Mouse (Mus musculus) left cerebral cortex, adult 18-20 months (tissue): ENCODE data around the gene Elk3. TPM values are rescaled to one million over a fixed set of nuclear protein-coding genes. Genes with fewer than 3 reads are reported as not detected.
A peak's percentile ranks its signal among the peaks of the same experiment; 100 is the strongest.

Experiments
- DNase-seq, 2 experiments: peaks; one replicate each; pipeline ENCODE4 v3.0.0; 2021 to 2022; ENCODE audit warnings: low spot score in 2 of 2, mixed read lengths in 1 of 2
- total RNA-seq, 2 experiments: library from RNA; stranded (reverse); gene quantifications; 2 replicates each; pipeline ENCODE4 v1.2.3; 2021

Gene Elk3
- total RNA-seq, 2 experiments from 2014 or later = 8.7 to 9.5 TPM

DNA sequence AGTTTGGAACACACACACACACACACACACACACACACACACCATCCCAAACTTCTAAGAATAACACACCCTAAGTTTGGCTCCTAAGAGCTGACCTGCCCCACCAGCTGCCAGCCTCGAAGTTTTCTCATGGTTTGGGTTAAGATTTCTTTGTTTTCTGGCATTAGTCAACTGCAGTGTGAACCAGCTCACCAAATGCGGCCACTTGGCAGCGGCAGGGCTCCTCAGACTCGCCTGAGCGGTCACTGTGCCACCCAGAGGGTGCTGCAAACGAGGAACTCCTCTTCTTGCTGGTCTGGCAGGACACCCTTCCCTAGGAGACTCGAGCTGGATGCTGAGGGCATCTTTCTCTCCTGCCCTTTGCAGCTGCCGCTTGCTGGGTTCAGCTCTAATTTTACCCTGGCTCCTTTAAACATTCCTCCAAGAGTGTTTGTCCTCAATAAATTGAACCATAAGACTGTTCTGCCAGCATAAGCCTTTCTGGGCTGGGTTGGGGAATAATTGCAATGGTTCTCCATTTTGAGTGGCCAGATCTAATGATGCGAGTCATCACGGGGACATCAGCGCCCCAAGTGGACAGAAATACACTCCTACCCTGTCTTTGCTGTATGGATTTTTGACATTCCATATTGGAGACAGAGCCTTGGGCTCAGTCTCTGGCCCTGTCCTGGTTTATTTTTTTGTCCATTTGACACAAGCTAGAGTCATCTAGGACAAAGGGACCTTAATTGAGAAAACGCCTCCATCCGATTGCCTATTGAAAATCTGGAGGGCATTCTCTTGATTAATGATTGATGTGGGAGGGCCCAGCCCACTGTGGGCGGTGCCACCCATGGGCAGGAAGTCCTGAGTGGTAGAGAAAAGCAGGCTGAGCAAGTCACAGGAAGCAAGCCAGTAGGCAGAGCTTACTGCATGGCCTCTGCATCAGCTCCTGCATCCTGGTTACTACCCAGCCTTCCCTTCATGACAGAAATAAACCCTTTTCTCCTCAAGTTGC lies 37.7 kb downstream of the Elk3 start:
- DNase-seq = no peak

DNA sequence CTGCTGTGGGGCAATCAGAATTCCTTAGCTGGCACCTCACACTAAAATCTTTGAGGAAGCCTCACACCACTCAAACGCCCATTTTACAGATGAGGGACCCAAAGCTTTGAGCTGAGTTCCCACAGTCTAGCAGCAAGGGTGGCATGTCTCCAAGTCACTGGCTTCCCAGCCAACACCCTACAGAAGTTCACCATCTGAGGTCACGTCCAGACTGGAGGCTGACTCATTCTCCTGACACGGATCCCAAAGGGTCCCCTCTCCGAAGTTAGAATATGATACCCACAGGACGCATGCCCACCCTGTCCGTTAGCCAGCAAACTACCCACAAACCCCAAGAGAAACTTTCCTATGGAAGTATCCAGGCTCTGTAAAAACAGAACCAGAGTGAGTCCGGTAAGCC lies 39.1 kb downstream of the Elk3 start:
- DNase-seq = no peak

DNA sequence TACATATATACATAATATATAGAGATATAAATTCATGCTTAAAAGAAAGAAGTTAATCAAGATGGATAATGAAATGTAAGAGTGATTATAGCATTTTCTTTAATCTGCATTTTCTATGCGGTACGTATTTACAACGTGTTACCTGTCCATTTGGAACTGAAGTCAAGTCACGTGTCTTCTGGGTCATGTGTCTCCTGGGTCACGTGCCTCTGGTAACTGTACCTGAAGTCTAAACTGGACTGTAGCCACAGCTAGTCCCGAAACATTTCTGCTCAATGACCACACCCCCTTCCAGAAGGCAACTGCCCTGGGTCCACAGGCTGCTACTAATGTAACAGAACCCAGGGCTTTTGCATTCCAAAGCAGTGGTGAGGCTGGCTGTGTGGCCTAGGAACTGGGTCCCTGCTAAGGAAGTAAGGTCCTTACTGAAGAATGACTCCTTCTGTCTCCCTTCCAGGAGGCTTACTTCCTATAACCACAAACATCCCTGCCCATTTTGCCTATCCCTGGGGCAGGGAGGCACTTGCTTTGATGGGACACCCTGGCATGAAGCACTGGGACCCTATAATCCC lies 40.0 kb downstream of the Elk3 start:
- DNase-seq = no peak

DNA sequence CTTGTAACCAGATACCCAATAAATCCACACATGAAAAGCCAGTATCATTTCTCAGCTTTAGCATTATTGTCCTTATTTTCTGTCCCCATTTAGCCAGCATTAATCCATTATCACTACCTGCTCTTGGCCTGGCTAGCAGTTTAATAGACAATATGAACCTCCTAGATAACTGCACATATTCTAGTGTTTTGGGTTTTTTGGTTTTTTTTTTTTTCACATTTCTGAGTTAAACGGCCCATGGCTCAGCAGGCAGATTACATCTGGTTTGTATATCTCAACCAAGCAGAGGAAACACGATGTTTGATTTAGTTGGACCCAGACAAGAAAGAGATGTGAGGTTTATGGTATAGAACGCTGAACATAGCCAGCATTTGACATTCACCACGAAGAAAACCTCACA lies 41.2 kb downstream of the Elk3 start:
- no peak for DNase-seq

DNA sequence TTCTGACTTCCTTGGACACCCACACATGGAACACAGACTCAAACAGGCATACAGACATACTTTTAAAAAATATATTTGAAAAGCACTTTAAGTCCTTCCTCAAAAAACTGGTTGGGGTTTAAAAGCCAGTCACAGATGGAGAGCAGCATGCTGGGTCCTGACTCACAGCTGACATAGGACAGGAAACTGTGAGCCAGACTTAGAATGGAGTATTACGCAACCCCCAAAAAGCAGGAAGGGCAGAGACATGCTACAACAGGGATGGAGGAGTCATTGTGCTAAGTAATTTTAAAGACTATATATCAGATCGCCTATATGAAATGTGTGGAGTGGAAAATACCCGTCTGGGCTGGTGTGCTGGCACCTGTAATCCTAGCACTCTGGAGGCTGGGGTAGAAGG lies 42.6 kb downstream of the Elk3 start:
- DNase-seq = no peak

DNA sequence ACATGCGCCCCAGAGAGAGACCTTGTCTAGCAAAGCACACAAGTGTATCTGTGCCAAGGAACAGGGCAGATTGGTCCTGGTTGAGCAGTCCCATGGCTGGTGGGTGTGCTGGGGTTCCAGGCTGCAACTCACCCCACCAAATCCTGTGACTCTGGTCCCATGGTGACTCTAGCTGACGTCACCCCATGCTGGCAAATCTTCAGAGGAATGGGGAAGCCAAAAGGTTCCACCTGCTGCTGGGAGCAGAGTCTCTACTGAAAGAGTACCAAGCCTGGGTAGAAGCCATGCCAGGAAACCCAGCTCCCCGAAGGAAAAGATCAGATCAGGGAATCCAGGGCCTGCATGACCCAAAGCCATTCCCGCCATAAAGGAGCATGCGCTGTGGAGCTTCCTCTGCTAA lies 43.4 kb downstream of the Elk3 start:
- DNase-seq = no peak

DNA sequence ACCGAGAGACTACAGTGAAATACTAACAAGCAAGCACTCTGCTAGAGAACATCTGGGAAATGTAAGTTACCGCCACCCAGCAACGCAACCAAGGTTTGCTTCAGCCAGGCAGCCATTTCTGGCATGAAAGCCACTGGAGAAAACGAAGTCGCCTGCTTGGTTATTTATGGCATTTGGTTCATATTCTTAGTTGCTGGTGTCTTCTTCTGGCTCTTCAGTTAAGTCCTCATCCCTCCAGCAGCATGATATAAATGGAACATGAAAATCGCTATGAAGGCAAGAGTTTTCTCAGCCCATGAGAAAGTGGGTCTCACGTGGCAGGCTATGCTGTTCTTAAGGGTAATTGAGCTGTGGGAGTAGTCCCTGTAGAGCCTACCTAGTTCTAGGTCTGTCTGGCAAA lies 44.4 kb downstream of the Elk3 start:
- peak in 1 of 2 experiments; percentile 46 for DNase-seq

DNA sequence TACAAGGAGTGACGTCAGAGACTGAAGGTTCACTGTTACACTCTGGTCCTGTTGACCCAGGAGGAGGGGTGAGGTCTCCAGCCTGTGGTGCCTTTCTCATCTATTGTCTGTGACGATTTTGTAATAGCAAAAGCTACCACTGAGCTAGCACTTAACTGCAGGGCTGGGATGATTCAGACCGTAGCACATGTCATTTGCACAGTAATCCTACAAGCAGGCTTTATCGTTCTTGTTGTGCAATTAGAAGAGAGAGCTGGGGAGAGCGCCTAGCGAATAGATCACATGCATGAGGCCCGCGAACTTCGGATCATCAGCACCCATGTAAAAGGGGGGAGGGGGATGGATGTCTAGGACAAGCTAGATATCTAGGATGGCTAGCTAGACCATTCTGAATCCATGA lies 45.1 kb downstream of the Elk3 start:
- no peak for DNase-seq

DNA sequence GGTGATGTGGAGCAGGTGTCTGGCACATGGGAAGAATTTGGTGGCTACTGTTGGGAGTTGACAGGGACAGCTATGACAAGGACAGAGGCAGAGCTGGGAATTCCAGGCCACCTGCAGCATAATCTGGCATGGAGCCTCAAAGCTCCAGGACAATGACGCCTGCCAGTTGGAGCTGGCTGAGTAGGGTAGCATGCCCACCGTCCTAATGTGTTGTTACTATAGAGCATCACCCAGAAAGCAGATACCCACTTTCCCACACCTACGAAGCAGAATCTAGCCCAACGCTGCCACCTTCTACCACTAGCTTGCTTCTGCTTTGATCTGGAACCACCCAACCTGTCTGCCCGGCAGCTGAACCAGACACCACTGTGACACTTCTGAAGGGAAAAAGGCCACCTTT lies 46.9 kb downstream of the Elk3 start:
- DNase-seq = no peak

DNA sequence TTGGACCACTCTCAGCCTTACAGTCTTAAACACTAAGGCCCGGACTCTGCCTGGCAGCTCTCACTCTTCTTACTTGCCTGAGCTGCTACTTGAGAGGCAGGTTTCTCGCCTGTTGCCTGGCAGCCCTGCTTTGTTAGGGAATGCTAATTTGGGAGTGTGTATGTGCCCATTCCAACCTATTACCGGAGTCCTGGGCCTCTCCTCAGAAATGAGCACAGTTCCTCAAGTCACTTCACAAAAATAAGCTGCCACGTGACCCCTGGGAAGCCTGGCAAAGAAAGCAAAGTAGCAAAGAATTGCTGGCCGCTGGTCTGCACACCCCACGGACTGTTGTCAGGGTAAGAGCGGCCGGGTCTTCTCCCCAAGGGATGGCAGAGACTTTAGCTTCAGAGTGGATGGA lies 47.5 kb downstream of the Elk3 start:
- DNase-seq = peak in 1 of 2 experiments; percentile 48

DNA sequence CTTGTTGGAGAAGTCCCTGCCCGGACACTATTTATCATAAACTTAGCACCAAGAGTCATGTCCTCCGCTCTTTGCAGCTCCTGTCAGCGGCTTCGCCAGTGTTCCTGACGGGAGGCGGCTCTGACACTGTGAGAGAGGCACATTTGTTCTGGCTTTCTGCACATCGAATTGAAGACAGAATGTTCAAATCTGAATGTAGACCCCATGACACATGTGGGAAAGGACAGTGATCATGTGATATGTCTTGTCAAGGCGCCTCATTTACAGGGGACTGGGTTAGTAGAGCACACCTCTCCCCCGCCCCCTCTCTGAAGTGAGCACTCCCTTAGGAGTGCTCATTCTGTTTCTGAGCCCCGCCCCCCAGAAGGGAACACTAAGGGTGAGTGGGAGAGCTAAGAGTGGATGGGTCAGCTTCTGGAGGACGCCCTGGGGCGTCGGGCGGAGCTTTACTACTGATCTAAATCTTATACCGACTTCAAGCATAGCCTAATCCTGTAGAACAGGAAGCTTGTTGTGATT lies 48.9 kb downstream of the Elk3 start:
- no peak for DNase-seq

DNA sequence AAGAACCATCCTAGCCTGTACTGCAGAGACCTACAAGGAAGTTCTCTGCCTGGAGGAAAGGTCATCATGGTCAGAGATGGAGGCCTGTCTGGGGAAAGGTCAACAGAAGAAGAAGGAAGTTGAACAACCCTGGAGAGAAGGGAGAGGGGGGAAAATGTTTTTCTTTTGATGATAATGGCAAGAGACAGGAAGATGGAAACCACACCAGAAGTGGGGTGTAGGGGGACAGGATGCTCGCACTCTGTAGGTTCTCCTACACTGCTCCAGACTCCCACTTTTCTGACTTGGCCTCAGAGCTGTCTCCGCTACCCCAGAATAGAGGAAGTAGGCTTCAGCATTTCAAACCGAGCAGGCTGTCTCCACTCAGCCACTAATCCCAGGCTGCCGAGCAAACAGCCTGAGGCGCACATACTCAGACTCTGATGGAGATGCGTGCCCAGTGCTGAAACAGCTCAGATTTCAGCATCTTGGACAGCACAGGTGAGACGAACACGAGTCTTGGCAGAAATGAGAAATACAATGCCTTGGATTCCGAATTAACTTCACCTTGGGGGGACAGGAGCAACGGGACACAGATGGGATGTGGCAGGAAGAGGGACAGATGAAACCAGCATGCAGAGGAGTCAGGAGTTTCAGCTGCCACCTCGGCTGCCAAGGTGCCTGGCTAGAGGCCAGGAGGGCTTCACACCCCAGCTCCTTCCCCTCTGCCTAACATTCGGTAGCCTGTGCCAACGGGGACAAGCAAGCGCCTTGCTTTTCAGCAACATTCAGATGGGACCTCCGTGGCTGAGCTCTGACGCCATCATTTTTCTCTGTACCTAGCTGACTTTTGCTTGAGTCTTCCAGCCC lies 49.6 kb downstream of the Elk3 start:
- peak in 1 of 2 experiments; percentile 52 for DNase-seq

DNA sequence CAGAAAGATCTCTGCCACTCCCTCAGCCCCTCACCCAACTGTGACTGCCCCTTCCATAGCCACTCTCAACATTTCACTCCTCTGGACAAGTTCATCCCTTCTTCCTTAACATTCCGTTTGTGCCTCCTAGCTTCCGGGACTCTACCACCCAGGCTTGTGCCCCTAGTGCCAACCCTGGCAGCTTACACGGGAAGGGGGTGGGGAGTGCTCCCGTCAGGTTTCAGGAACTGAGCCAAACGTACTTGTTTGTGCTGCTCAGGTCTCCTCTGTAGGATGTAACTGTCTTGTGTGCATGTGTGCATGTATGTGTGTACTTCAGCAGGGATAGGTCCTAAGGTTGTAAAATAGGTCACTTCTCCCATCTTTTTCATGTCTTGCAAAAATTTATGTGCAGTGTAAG lies 51.1 kb downstream of the Elk3 start:
- DNase-seq = no peak

DNA sequence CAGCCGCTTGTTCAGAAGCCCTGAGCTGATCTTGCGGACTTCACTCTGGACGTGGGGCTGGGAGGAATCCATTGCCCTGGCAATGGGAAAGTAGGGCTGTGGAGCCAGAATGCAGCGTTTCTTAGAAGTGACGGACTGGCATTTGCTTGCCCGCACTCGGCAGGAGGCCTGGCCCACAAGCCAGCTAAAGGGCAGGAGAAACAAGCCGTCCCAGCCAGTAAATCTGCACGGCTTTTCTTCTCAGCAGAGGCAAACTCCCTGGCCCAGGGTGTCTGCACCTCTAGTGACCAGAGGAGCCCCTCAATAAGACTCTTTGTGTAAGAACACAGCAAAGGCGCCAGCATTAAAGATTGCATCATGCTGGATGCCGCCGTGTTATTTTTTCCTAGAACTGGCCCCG lies 55.6 kb downstream of the Elk3 start:
- peak in 1 of 2 experiments; percentile 45 for DNase-seq

DNA sequence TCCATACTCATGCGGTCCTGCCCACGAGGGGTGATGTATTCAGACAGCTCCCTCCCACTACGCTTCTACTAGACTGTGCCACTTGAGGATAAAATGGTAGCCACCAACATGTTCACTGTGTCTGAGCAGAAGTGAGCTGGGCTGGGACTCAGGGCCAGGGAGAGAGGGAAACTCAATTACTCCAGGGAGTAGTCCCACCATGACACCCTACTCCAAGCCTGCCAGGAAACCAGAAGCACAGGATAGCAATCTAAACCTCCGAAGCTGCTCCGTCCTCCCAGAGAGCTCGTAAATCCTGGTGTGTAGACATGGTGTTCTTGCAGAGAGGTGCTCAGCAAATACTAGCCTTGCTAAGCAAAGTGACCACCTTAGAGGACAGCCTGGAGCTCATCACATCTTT lies 57.8 kb downstream of the Elk3 start:
- DNase-seq = no peak

DNA sequence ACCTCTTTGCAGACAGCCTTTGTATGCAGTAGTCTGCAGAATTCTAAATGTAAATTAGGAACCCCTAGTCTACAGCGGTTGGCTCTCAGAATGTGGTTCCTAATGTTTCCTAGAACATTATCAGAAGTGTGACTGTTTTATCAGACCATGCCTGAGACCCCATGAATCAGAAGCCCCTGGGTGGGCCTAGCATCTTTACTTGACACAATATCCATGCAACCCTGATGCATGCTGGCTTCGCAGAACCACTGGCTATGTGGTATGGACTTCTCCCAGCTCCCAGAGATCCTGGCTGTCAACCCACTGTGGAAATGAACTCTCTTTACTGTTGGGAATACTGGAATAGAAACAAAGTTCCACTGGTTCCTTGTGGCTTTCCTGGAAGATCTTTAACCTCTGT lies 58.3 kb downstream of the Elk3 start:
- DNase-seq = no peak

DNA sequence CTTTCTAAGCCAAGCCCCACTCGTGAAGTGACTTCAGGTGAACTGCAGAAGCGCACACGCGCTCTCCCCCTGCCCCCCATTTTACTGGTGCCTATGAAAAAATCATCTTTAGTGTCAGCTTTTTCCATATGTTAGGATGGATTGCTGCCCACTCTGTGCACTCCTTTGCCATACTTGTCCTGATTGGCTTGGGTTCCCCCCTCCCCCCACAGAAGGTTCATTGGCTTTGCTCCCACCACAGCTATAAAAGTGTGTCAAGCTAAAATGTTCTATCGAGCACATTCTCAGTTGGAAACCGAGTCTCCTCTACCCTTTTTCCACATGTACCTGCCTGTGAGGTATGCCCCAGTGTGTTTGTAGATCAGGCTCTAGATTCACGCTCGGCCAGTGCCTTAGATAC lies 59.5 kb downstream of the Elk3 start:
- no peak for DNase-seq

DNA sequence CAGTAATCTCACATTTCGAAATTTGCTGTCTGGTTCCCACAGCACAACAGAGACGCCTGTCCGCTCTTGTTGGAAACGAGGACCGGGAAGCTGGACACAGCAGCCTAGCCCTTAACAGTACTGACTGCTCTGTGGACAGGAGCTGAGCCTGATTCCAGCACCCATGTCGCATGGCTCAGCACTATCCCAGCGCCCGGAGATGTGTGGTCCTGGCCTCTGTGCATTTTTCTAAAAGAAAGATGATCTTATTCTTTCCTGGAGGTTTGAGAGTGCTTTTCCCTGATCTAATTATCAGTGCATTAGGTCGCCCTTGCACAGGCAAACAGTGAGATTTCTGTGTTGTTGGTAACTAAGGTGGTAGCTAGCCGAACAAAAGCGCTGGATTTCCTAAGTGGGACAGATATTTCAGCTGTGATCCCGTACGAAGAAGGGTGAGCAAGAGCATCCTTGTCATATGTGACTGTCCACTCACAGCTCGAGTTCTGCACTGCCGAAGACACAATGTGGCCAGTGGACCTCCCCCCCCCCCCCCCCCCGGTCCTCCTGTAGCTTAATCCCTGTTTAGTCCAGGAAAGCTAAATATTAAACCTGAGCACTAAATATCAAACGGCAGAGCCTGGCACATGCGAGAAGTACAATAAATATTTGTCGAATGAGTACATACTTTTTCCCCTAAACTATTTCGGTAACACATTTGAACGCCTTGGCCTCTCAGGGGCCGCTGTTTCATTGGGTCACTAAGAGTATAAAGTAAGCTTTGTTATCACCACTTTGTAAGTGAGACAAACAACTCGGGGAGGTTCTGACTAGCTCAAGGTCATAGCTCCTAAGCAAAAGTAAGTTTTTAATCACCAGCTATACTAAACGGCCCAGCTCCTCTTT lies 60.3 kb downstream of the Elk3 start:
- no peak for DNase-seq

DNA sequence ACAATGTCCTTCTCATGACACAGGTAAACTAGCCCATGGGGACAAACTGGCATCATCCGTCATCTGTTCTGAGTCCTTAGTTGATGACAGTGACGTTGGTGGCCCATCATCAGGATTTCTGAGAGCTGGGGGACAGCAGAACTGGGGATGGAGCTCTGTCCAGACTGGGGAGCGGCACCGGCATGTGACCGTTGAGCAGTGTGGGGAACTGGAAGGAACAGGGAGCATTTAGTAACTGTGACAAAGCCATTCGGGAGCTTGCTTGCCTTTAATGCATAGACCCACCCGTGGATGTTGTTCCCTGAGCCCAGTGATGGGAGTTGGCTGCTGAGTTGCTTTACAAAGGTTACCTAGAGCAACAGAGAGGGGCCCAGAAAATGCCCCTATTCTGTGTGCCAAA lies 61.0 kb downstream of the Elk3 start:
- DNase-seq = no peak

DNA sequence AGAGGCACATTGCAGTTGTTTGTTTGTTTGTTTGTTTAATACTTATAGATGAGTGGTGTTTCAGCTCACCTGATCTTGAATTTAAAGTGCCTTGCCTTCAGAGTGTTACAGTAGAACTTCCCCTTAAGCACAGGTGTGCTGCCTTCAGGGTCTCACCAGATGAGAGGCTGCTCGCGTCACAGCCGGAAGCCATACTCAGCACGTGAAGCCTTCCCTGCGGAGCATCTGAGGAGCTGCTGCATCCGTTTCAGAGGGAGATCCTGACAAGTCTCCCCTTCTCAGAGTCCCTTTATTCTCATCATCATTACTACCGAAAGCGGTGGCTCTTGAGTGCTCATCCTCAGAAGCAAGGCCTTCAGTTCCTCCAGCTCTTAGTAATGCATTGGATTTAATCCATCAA lies 62.5 kb downstream of the Elk3 start:
- DNase-seq = no peak

DNA sequence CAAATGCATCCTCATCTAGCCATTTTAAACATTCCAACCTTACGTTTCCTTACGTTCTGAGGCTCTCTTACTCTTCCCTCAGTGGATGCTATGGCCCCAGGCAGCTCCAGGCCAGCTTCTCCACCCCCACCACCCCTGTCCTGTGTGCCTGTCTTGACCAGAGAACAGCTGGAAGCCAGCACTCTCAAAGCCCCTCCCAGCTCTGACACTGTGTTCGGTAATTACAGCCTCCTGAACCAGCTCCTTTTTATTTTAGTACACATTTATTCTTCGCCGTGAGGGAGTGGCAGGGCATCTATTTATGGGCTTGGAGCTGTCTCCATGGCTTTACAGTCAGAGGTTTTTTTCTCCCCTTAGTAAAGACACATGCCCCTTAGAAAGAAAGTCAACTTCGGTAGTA lies 63.0 kb downstream of the Elk3 start:
- DNase-seq = no peak
